Mouse (Mus musculus): ENCODE data around the gene Maml3.

DNA sequence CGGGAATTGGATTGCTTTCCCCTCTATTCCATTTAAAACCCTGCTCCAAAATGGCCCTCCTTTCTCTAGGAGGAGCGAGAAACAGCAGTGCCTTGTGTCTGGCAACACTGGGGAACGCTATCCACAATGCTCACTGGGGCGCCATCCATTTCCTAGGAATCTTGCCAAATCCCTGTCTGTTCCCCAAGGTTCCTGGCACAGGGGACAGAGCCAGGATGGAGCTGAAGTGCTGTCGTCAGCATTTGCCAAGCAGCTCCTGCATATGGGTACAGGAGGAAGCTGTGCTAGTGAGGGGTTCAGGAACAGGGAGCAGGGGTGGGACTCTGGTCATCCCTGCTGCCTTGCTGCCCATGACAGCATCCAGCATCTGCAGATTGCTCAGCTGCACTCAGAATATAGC, 215.1 kb downstream of the Maml3 start:
- no peak for TF ChIP-seq CTCF (IDR thresholded peaks at IDR 0.05)
- TF ChIP-seq EP300 (IDR thresholded peaks at IDR 0.05): no peak

All from lung, postnatal 0 days (tissue).